Mouse (Mus musculus) cortical plate, adult 2 months (tissue): Measurements from ENCODE around the gene Cd207.

Experiments used
- CTCF ChIP-seq: fragments of 200-500 bp; IDR thresholded peaks from 2 replicates; pipeline ENCODE4 v1.5.1; 2011; ENCODE audit warnings: mild to moderate bottlenecking, control low read depth, low read length; ENCODE audit not compliant: insufficient read depth; ENCODE audit errors: extremely low read depth
- POLR2A ChIP-seq: fragments of 200-500 bp; IDR thresholded peaks from 2 replicates; pipeline ENCODE4 v1.6.1; 2011; ENCODE audit warnings: mild to moderate bottlenecking, low read length, control low read depth; ENCODE audit not compliant: insufficient read depth; ENCODE audit errors: extremely low read depth

DNA sequence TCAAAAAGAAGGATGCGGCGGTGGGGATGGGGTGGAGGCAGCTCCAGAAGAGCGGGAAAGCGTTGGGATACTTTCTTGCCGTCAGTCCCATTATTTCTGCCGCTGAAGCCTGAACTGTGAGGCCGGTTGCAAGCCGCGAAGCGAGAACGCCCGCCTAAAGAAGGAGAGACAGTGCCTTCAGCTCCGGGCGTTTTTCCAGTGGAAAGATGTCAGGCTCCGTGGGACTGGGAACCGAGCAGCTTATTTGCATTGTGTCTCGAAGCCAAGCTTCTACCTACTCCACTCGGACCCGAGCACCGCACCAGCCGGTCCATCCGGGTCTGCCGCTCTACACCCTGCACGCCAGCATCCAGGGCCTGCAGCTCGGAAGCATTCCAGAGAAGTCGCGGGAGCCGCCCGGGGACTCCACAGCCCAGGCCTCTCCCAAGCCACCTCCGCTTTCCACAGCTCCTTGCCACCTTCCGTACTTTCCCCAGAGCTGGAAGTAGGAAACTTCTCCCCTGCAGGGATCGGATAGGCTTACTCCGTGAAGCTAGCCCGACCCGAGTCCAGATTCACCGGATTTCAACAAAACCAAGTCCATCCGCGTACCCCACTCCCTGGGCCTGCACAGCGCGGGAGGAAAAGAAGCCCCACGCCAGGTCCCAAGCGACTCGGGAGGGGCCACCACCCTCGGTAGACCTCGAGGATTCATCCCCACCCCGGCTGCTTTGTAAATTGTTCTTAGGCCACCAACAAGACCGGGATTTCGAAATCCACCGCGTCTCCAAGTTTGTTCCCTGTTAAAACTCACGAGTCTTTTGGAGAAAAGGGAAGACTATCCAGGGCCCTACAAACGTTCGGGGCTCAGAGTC lies 24.7 kb upstream of the Cd207 start:
- TF ChIP-seq POLR2A (no peak), CTCF (no peak)
